Mouse (Mus musculus): ENCODE results near the gene Camk2d. TPM values are rescaled to one million over a fixed set of nuclear protein-coding genes. Genes with fewer than 3 reads are reported as not detected.

Camk2d gene
- total and polyA plus RNA-seq, 3 experiments, result 0.55 TPM; not detected in 2

DNA sequence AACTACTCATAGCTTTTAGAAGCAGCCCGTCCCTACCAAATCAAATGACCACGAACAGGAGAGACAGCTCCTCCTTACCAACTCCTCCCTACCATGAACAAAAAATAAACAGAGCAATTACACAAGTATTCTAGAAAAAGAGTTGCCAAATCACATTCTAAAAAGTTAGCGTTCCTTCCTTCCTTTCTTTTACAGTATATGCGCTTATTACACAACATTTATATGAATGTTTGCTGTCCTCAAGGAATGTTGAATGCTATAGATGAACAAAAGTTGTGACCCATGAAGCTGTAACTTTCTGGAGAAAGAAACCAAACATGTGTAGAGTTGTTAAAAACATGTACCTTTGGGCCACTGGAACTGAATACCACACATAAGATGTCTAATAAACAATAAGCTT lies 31.9 kb downstream of the Camk2d start:
- no peak overlapping the region for H3K4me3 ChIP-seq (ENCODE audit: low read depth, low read length)
- no peak for TF ChIP-seq GATA2 (IDR thresholded peaks at IDR 0.05; ENCODE audit: borderline replicate concordance, low read depth, low read length)
- TF ChIP-seq GATA1 (IDR thresholded peaks at IDR 0.05; ENCODE audit: borderline replicate concordance, low read length), result no peak
- no peak for TF ChIP-seq POLR2AphosphoS5 (IDR thresholded peaks at IDR 0.05; ENCODE audit: insufficient replicate concordance, low read depth, low read length)
- TF ChIP-seq TAL1 (conservative IDR thresholded peaks at IDR 0.05; ENCODE audit: low read depth, low read length), result no peak
- no peak for TF ChIP-seq CTCF (IDR thresholded peaks at IDR 0.05; ENCODE audit: low read depth, low read length)
- no peaks in the 10 kb centered on the region for H3K27me3 ChIP-seq (ENCODE audit: insufficient read depth, low read length)
- peaks cover 19% of the 10 kb centered on the region for H3K9me3 ChIP-seq (replicated peaks)
- H3K36me3 ChIP-seq (replicated peaks), result no peaks in the 10 kb centered on the region
- ATAC-seq (ENCODE audit: extremely low read depth, insufficient number of reproducible peaks, low FRiP score, poor library complexity, severe bottlenecking) (no peak), DNase-seq (ENCODE audit: low spot score) (no peak)
- no peaks in the 10 kb centered on the region for H3K4me1 ChIP-seq (ENCODE audit: insufficient read depth, low read depth, low read length)

DNA sequence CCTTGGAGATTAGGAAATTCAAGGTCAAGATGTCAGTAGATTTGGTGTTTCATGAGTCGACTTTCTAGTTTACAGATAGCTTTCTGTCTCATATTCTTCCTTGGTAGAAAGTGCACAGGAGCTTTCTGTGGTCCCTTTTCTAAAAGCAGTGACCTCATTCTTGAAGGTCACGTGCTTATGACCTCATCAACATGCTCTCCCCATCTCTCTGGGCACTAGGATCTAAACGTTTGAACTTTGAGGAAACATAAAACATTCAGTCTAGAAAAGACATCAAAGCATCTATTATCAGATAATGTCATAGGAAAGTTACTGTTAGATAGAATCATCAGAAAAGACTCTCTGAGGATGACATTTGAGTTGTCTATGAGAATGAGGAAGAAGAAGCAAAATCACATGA lies 32.3 kb downstream of the Camk2d start:
- Histone ChIP-seq H3K36me3 (replicated peaks) (no peaks in the 10 kb centered on the region), H3K4me1 (ENCODE audit: insufficient read depth, low read depth, low read length) (no peaks in the 10 kb centered on the region), H3K4me3 (ENCODE audit: low read depth, low read length) (no peak overlapping the region), H3K9me3 (replicated peaks) (peaks cover 18% of the 10 kb centered on the region), H3K27me3 (ENCODE audit: insufficient read depth, low read length) (no peaks in the 10 kb centered on the region)
- DNase-seq (ENCODE audit: low spot score), result no peak
- no peak for ATAC-seq (ENCODE audit: extremely low read depth, insufficient number of reproducible peaks, low FRiP score, poor library complexity, severe bottlenecking)
- TF ChIP-seq GATA2 (IDR thresholded peaks at IDR 0.05; ENCODE audit: borderline replicate concordance, low read depth, low read length), result no peak
- no peak for TF ChIP-seq TAL1 (conservative IDR thresholded peaks at IDR 0.05; ENCODE audit: low read depth, low read length)
- TF ChIP-seq CTCF (IDR thresholded peaks at IDR 0.05; ENCODE audit: low read depth, low read length), result no peak
- TF ChIP-seq GATA1 (IDR thresholded peaks at IDR 0.05; ENCODE audit: borderline replicate concordance, low read length), result no peak
- no peak for TF ChIP-seq POLR2AphosphoS5 (IDR thresholded peaks at IDR 0.05; ENCODE audit: insufficient replicate concordance, low read depth, low read length)

DNA sequence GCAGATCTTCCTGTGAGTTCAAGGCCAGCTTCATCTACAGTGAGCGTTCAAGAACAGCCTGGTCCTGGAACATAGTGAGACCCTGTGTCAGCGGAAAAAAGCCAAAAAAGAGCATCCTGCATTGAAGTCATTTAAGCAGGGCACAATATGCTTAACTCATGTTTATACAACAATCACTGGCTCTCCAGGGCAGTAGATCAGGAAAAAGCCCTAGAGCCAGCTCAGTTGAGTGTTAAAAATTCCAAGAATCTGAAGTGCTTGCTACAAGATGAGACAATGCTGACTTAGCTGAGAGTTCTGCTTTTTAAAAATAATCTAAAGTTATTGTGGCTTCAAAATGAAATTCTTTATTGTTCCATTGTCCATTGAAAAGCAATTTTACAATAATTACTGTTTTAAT lies 32.9 kb downstream of the Camk2d start:
- no peak for TF ChIP-seq GATA2 (IDR thresholded peaks at IDR 0.05; ENCODE audit: borderline replicate concordance, low read depth, low read length)
- TF ChIP-seq GATA1 (IDR thresholded peaks at IDR 0.05; ENCODE audit: borderline replicate concordance, low read length), result no peak
- no peak for TF ChIP-seq CTCF (IDR thresholded peaks at IDR 0.05; ENCODE audit: low read depth, low read length)
- no peak for TF ChIP-seq POLR2AphosphoS5 (IDR thresholded peaks at IDR 0.05; ENCODE audit: insufficient replicate concordance, low read depth, low read length)
- TF ChIP-seq TAL1 (conservative IDR thresholded peaks at IDR 0.05; ENCODE audit: low read depth, low read length), result no peak
- no peaks in the 10 kb centered on the region for H3K27me3 ChIP-seq (ENCODE audit: insufficient read depth, low read length)
- ATAC-seq (ENCODE audit: extremely low read depth, insufficient number of reproducible peaks, low FRiP score, poor library complexity, severe bottlenecking) (no peak), DNase-seq (ENCODE audit: low spot score) (no peak)
- H3K36me3 ChIP-seq (replicated peaks), result no peaks in the 10 kb centered on the region
- no peak overlapping the region for H3K4me3 ChIP-seq (ENCODE audit: low read depth, low read length)
- H3K4me1 ChIP-seq (ENCODE audit: insufficient read depth, low read depth, low read length), result no peaks in the 10 kb centered on the region
- peaks cover 14% of the 10 kb centered on the region for H3K9me3 ChIP-seq (replicated peaks)

DNA sequence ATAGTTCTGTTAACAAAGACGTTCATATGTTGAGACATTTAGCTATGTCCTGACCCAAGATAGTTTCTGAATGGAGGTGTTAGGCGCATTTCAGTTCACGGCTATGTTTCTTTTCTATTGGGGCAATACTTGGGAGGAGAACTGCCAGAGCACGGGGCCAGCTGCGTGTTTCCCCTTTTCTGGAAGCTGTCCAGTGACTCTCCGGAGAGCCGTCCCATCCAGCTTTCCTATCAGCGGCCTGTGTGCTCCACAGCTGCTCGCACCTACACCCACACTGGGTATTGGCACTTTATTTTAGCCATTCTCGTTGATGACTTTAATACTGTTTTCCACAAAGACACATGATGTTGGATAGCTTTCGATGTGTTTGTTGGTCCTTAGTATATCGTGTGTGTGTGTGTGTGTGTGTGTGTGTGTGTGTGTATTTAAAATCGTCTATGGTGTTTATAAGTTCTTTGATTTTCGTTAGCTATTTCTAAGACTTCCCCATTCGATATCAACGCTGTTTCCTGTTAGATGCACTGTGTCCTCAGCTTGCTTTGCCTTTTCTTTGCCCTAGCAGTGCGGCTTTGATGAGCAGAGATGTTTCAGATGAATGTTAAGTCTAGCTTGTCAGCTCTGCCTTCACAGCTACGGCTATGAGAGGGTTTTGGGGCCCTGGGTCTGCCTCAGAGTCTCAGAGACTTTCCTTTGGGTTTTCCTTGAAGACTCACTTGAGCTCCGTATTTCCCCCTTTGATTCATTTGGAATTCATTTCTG lies 34.2 kb downstream of the Camk2d start:
- no peak for TF ChIP-seq TAL1 (conservative IDR thresholded peaks at IDR 0.05; ENCODE audit: low read depth, low read length)
- no peak for TF ChIP-seq GATA2 (IDR thresholded peaks at IDR 0.05; ENCODE audit: borderline replicate concordance, low read depth, low read length)
- no peak for TF ChIP-seq POLR2AphosphoS5 (IDR thresholded peaks at IDR 0.05; ENCODE audit: insufficient replicate concordance, low read depth, low read length)
- no peak for TF ChIP-seq CTCF (IDR thresholded peaks at IDR 0.05; ENCODE audit: low read depth, low read length)
- no peak for TF ChIP-seq GATA1 (IDR thresholded peaks at IDR 0.05; ENCODE audit: borderline replicate concordance, low read length)

DNA sequence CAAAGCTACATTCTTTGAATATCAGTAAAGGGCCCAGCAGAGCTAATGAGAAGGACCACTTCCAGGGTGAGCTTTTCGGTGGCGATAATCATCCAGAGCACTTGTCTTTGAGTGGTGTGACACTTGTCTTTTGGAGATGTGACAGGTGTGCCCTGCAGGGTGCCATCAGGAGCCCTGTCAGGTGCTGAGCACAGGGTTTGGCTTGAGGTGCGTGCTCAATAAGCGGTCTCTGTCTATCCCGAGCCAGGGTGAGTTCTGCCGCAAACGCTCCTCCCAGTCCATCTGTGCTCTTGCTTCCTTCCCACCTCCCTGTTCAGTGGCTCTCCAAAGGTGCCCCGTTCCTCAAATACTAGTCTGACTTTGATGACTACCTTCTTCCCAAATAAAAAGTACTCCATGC lies 35.5 kb downstream of the Camk2d start:
- Histone ChIP-seq H3K4me3 (ENCODE audit: low read depth, low read length) (no peak overlapping the region), H3K36me3 (replicated peaks) (no peaks in the 10 kb centered on the region), H3K27me3 (ENCODE audit: insufficient read depth, low read length) (no peaks in the 10 kb centered on the region), H3K9me3 (replicated peaks) (peaks cover 12% of the 10 kb centered on the region), H3K4me1 (ENCODE audit: insufficient read depth, low read depth, low read length) (no peaks in the 10 kb centered on the region)
- no peak for ATAC-seq (ENCODE audit: extremely low read depth, insufficient number of reproducible peaks, low FRiP score, poor library complexity, severe bottlenecking)
- DNase-seq (ENCODE audit: low spot score), result no peak
- TF ChIP-seq CTCF (IDR thresholded peaks at IDR 0.05; ENCODE audit: low read depth, low read length) (no peak), POLR2AphosphoS5 (IDR thresholded peaks at IDR 0.05; ENCODE audit: insufficient replicate concordance, low read depth, low read length) (no peak), TAL1 (conservative IDR thresholded peaks at IDR 0.05; ENCODE audit: low read depth, low read length) (no peak), GATA1 (IDR thresholded peaks at IDR 0.05; ENCODE audit: borderline replicate concordance, low read length) (no peak), GATA2 (IDR thresholded peaks at IDR 0.05; ENCODE audit: borderline replicate concordance, low read depth, low read length) (no peak)

More for the DNA sequence above, 34.2 kb downstream of the Camk2d start:
- Histone ChIP-seq H3K4me1 (ENCODE audit: insufficient read depth, low read depth, low read length) (no peaks in the 10 kb centered on the region), H3K36me3 (replicated peaks) (no peaks in the 10 kb centered on the region), H3K4me3 (ENCODE audit: low read depth, low read length) (no peak overlapping the region), H3K9me3 (replicated peaks) (peaks cover 14% of the 10 kb centered on the region), H3K27me3 (ENCODE audit: insufficient read depth, low read length) (no peaks in the 10 kb centered on the region)
- ATAC-seq (ENCODE audit: extremely low read depth, insufficient number of reproducible peaks, low FRiP score, poor library complexity, severe bottlenecking) (no peak), DNase-seq (ENCODE audit: low spot score) (no peak)

DNA sequence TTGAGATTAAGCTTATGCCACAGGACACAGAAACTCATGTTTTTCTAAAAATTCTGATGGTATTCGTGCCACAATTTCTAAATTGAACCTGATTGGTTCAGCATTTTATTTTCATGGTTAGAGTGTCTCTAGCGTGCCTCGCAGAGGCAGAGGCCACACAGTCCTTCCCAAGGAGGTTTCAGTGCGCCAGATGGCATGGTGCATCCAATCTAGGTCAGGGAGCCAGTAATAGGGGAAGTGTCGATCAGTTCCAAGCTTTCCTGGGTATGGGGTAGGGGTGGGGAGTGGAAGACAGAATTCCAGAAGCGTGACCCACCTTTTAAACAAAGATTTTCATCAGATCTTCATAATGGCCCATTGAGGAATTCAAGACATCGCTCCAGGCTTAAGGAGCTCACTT lies 36.5 kb downstream of the Camk2d start:
- TF ChIP-seq CTCF (IDR thresholded peaks at IDR 0.05; ENCODE audit: low read depth, low read length) (no peak), GATA2 (IDR thresholded peaks at IDR 0.05; ENCODE audit: borderline replicate concordance, low read depth, low read length) (no peak), POLR2AphosphoS5 (IDR thresholded peaks at IDR 0.05; ENCODE audit: insufficient replicate concordance, low read depth, low read length) (no peak), GATA1 (IDR thresholded peaks at IDR 0.05; ENCODE audit: borderline replicate concordance, low read length) (no peak), TAL1 (conservative IDR thresholded peaks at IDR 0.05; ENCODE audit: low read depth, low read length) (no peak)
- H3K36me3 ChIP-seq (replicated peaks), result no peaks in the 10 kb centered on the region
- peaks cover 12% of the 10 kb centered on the region for H3K9me3 ChIP-seq (replicated peaks)
- ATAC-seq (ENCODE audit: extremely low read depth, insufficient number of reproducible peaks, low FRiP score, poor library complexity, severe bottlenecking) (no peak), DNase-seq (ENCODE audit: low spot score) (no peak)
- no peaks in the 10 kb centered on the region for H3K27me3 ChIP-seq (ENCODE audit: insufficient read depth, low read length)
- H3K4me1 ChIP-seq (ENCODE audit: insufficient read depth, low read depth, low read length), result no peaks in the 10 kb centered on the region
- no peak overlapping the region for H3K4me3 ChIP-seq (ENCODE audit: low read depth, low read length)

Data from G1E (cell line).